Mouse (Mus musculus) forebrain, embryonic 16.5 days (tissue): Measurements from ENCODE around the gene Tor2a. TPM values are rescaled to one million over a fixed set of nuclear protein-coding genes. Genes with fewer than 3 reads are reported as not detected.

Experiments used
- ATAC-seq: fragments of 200-750 bp; cut with Nextera tagmentation; 2 replicates; pipeline ENCODE4 v1.8.0; 2017; ENCODE audit warnings: mild to moderate bottlenecking, moderate library complexity
- H3K27ac ChIP-seq: fragments of 300-500 bp; sonication (generic); 2 replicates; pipeline ENCODE4 v1.5.1; 2014; ENCODE audit warnings: low read length, control low read depth
- H3K27me3 ChIP-seq: fragments of 300-500 bp; sonication (generic); replicated peaks from 2 replicates; pipeline ENCODE4 v1.6.1; 2014; ENCODE audit warnings: low read length; ENCODE audit not compliant: control insufficient read depth, insufficient read depth
- H3K36me3 ChIP-seq: fragments of 300-500 bp; sonication (generic); 2 replicates; pipeline ENCODE4 v1.6.1; 2014; ENCODE audit not compliant: control insufficient read depth, insufficient read depth
- H3K4me1 ChIP-seq: fragments of 300-500 bp; sonication (generic); replicated peaks from 2 replicates; pipeline ENCODE4 v1.6.1; 2014; ENCODE audit warnings: low read length; ENCODE audit not compliant: control insufficient read depth, insufficient read depth
- H3K4me2 ChIP-seq: fragments of 300-500 bp; sonication (generic); 2 replicates; pipeline ENCODE4 v1.6.1; 2014; ENCODE audit warnings: mild to moderate bottlenecking, low read length, control low read depth
- H3K4me3 ChIP-seq: fragments of 300-500 bp; sonication (generic); replicated peaks from 2 replicates; pipeline ENCODE4 v1.5.1; 2014; ENCODE audit warnings: mild to moderate bottlenecking, low read length, control low read depth
- H3K9ac ChIP-seq: fragments of 300-500 bp; sonication (generic); replicated peaks from 2 replicates; pipeline ENCODE4 v1.6.1; 2014; ENCODE audit warnings: low read depth, low read length, control low read depth
- H3K9me3 ChIP-seq: fragments of 300-500 bp; sonication (generic); 2 replicates; pipeline ENCODE4 v1.6.1; 2016; ENCODE audit warnings: low read length; ENCODE audit not compliant: control insufficient read depth
- WGBS: fragments of 180-500 bp; shearing (Covaris S2); extraction: QIAGEN DNeasy Blood & Tissue Kit; methylation state at CpG from one replicate; pipeline ENCODE4 v1.1.7; 2014; 5-methylcytosine and 5-hydroxymethylcytosine counted together
- polyA plus RNA-seq: library from polyadenylated mRNA; unstranded; fragments of >200 nt; fragmentation: Nextera tagmentation; extraction: Ambion mirVana; gene quantifications from 2 replicates; pipeline ENCODE4 v1.2.1, GENCODE M21; 2015

Tor2a gene
- 62.1 and 65.4 TPM in 2 replicates for polyA plus RNA-seq

DNA sequence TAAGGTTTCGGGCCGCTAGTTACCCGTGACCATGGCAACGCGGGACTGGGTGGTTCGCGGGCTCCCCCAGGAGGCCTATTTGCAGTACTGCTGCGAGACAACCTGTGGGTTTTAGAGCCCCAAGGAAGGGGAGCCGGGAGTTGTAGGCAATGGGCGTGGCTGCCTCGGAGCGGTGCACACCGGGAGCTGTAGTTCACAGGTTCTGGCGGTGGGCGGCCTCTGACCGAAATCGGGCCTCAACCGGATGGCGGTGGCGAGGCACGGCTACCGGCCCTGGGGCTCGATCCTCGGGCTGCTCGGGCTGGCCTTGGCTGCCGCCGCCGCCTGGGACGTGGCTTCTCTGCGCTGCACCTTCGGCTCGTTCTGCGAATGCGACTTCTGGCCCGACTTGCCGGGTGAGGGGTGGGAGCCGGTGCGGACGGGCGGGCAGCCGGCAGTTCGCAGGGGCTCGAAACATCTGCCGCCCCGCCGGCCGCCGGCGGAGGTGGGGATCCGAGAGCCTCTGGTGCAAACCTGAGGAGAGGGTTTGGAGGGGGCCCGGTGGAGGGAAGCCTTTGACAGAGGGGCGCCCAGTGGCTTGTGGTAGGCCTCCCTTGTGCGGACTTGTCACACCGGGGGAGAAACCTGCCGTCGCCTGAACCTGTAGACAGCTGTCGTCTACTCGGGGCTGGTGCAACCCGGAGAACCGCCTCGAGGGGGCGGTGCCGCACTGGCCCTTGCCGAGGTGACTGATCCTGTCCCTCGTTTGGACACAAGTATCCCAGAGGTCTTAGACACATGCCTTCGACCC is at the start of gene Tor2a:
Gene Tor2a, plus strand, starts transcription at position 179 of the 790 bp plus-strand sequence.
- peaks cover 10% of the 10 kb centered on the region for H3K36me3 ChIP-seq
- no peaks in the 10 kb centered on the region for H3K9me3 ChIP-seq
- H3K4me1 ChIP-seq = peaks cover 17% of the 10 kb centered on the region
- peak within 1 kb of the TSS; percentile 94 for H3K9ac ChIP-seq
- peak within 1 kb of the TSS; percentile 54 for H3K4me2 ChIP-seq
- peak; percentile 97 for ATAC-seq
- under 1% methylated on average over 66 of the region's 66 CpGs for WGBS
- H3K27ac ChIP-seq = peak within 1 kb of the TSS; percentile 90
- no peaks in the 10 kb centered on the region for H3K27me3 ChIP-seq
- H3K4me3 ChIP-seq = peak within 1 kb of the TSS; percentile 79

DNA sequence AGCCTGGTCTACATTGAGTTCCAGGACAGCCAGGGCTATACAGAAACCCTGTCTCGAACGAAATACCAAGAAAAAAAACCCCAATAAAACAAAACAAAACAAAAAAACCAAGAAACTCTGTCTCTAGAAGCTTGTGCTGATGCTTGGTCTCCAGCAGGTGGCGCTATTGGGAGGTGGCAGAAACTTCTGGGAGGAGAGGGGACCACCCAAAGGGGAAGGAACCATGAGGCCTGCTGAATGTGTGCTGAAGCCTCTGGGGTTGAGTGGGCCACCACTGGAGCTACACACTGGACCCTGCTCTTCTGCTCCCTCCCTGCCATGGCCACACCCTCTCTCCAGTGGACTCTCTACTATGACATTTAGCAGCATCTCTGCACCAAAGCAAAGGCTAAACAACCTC is 48.4 kb upstream of the Tor2a start:
- H3K9me3 ChIP-seq = no peaks in the 10 kb centered on the region
- no peak for ATAC-seq
- no peak overlapping the region for H3K4me3 ChIP-seq
- no peak overlapping the region for H3K27ac ChIP-seq
- WGBS = 32% methylated on average over 3 of the region's 3 CpGs
- H3K4me1 ChIP-seq = peaks cover 11% of the 10 kb centered on the region
- no peaks in the 10 kb centered on the region for H3K27me3 ChIP-seq
- H3K9ac ChIP-seq = no peak overlapping the region
- H3K36me3 ChIP-seq = peaks cover 19% of the 10 kb centered on the region
- H3K4me2 ChIP-seq = no peak overlapping the region

DNA sequence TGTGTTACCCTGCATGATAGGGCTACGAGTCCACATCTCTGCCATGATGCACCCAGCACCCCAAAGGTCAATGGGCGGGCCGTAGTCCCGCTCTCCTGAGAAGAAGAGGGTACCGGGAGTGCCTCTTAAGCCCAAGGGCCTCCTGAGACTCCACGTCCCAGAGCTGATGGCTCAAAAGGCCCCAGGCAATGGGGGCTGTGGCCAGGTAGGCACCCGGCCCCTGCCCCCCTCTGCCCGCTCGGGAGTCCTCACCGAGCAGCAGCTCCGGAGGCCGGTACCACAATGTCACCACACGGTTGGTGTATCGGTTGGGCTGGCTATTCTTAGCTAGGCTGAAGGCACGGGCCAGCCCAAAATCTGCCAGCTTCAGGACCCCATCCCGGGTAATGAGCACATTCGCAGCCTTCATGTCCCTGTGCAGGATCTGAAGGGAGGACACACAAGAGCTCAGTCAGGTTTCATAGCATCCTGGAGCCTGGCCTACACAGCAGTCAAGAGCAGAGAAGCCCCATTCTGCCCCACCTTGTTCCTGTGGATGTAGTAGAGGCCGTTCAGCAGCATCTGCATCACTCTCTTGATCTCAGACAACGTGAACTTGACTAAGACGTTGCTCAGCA is 47.4 kb upstream of the Tor2a start:
- Histone ChIP-seq H3K4me2 (no peak overlapping the region), H3K9me3 (no peaks in the 10 kb centered on the region), H3K36me3 (peaks cover 19% of the 10 kb centered on the region), H3K4me1 (peaks cover 17% of the 10 kb centered on the region), H3K4me3 (no peak overlapping the region), H3K27ac (no peak overlapping the region), H3K9ac (no peak overlapping the region), H3K27me3 (no peaks in the 10 kb centered on the region)
- 95% methylated on average over 20 of the region's 20 CpGs for WGBS
- ATAC-seq = no peak

DNA sequence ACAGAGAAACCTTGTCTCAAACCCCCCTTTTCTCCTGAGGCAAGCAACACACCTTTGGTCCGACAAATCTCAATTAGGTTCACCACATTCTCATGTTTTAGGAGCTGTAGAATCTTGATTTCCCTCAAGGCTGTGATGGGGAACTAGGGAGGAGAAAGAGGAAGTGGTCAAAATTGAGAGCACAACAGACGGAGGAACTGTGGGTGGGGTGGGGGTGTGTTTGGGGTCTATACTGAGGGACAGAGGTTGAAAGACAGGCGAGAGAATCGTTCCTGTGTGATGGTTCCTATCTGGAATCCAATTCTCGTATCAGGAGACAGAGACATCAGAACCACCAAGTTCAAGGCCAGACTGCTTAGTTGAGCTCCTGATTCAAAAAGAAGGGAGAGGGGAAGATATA is 46.6 kb upstream of the Tor2a start:
- no peak for ATAC-seq
- H3K4me3 ChIP-seq = no peak overlapping the region
- no peak overlapping the region for H3K9ac ChIP-seq
- no peaks in the 10 kb centered on the region for H3K27me3 ChIP-seq
- H3K4me2 ChIP-seq = no peak overlapping the region
- no peak overlapping the region for H3K27ac ChIP-seq
- no peaks in the 10 kb centered on the region for H3K9me3 ChIP-seq
- WGBS = 86% methylated on average over 5 of the region's 5 CpGs
- H3K36me3 ChIP-seq = peaks cover 19% of the 10 kb centered on the region
- peaks cover 17% of the 10 kb centered on the region for H3K4me1 ChIP-seq

DNA sequence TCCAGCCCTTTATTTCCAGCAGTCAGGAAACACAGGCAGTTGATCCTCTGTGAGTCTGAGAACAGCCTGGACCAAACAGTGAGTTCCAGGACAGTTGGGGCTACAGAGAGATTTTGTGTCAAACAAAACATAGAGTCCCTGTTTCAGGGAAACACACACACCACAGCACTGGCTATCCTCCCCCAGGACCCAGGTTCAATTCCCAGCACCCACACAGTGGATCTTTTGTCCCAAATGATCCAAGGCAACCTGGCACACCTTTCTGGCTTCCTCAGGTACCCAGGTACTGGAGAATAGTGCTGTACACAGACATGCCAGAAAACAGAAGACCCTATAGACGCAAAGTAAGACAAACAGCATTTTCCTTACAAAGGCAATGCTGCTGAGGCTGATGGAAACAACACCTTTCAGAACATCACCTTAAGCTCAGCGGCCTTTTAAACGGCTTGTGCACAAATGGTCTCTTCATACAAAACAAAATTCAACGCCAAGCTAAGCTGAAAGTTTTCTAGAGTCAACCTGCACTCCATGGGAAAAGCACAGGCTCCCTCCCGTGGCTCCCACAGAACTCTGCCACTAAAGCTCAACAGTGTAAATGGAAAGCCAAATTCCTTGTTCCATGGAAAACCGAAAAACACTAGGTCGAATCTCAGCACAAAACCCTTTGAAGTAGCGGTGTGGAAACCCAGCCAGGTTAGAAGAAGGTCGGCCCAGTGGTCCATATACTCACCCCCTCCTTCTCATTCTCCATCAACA is 45.6 kb upstream of the Tor2a start:
- Histone ChIP-seq H3K36me3 (peaks cover 14% of the 10 kb centered on the region), H3K4me1 (peaks cover 17% of the 10 kb centered on the region), H3K9ac (peak overlapping the region; percentile 95), H3K9me3 (no peaks in the 10 kb centered on the region), H3K4me2 (peak overlapping the region; percentile 97), H3K4me3 (peak overlapping the region; percentile 98), H3K27ac (no peak overlapping the region), H3K27me3 (no peaks in the 10 kb centered on the region)
- 30% methylated on average over 9 of the region's 9 CpGs for WGBS
- ATAC-seq = no peak

DNA sequence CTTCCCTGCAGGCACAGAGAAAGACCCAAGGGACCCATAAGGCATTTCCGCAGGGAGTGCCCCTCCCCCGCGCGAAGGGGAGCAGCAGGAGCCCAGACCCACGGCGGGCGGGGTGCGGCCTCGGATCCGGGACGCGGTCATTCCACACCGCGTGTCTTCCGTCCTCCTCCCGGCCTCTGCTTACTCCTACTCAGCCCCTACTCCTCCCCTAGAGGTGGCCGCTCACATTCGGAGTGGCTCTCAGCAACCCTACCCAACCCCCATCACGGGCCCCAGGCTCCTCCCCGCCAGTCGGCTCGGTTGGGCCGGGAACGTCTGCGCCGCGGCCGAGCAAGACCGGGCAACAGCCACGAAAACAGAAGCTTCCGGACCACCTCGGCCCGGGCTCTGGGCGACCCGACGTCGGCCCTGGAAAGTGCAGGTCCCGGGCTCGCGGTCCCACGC is 44.9 kb upstream of the Tor2a start:
- Histone ChIP-seq H3K36me3 (peaks cover 11% of the 10 kb centered on the region), H3K9ac (peak overlapping the region; percentile 95), H3K27me3 (no peaks in the 10 kb centered on the region), H3K4me2 (peak overlapping the region; percentile 97), H3K4me3 (peak overlapping the region; percentile 98), H3K27ac (peak overlapping the region; percentile 41), H3K4me1 (peaks cover 17% of the 10 kb centered on the region), H3K9me3 (no peaks in the 10 kb centered on the region)
- under 1% methylated on average over 41 of the region's 41 CpGs for WGBS
- ATAC-seq = no peak

DNA sequence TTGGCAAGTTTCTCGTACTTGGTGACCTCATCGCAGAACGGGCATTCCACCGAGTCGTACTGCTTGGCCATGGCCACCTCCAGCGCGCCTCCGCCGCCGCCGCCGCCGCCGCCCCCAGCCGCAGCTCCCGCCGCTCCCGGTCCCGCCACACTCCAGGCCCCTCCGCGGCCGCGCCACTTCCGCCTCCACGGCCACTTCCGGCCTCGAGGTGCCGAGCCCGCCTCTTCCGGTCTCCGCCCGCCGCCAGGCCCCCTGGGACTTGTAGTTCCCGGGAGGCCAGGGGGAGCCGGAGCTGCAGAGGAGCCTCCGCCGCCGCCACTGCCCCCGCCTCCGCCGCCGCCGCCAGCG is 44.5 kb upstream of the Tor2a start:
- Histone ChIP-seq H3K9ac (peak overlapping the region; percentile 95), H3K27ac (peak overlapping the region; percentile 100), H3K4me2 (peak overlapping the region; percentile 97), H3K4me1 (peaks cover 17% of the 10 kb centered on the region), H3K4me3 (peak overlapping the region; percentile 98), H3K27me3 (no peaks in the 10 kb centered on the region), H3K9me3 (no peaks in the 10 kb centered on the region), H3K36me3 (peaks cover 11% of the 10 kb centered on the region)
- 0% methylated on average over 42 of the region's 44 CpGs for WGBS
- peak; percentile 91 for ATAC-seq

DNA sequence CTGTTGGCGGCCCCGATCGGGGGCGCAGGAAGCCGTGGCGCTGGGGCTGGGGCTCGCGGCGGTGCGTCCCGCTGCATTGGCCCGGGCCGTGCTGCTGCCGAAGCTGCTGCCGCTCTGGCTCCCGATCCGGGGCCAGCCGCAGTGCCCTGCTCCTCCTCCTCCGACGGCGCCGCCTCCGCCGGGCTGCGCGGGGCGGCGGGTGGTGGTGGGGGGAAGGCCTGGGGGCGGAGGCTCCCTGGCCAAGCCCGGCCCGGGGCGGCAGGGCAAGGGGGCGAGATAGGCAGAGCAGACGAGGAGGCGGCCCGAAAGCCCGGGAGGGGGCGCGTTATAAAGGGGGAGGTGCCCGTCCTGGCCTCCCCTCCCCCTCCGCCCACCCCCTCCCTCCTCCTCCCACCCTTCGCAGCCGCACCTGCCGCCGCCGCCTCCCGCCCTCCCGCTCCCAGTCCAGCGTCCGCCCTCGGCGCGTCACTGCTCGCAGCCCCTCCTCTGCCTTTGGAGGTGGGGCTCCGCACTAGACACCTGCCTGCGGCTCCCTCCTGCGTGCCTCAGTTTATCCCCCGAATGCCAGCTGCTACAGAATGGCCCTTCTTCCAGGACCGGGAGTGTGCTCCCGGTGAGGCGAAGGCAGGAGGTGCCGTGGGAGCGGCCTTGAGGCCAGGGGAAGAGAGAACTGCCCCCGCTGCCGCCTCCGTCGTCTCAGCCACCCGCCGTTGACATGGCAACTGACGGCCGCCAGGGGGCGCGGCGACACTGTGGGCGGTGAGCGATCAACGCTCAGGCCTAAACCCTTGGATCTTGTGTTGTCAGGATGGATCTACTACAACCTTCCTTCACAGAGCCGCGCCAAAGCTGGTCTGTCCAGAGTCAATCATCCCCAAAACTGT is 43.9 kb upstream of the Tor2a start, which contains the start of gene Cdk9:
Gene Cdk9, minus strand, starts transcription at position 143 of the 884 bp plus-strand sequence.
- ATAC-seq = peak; percentile 91
- under 1% methylated on average over 45 of the region's 79 CpGs for WGBS
- Histone ChIP-seq H3K4me3 (peak within 1 kb of the TSS; percentile 98), H3K4me2 (peak within 1 kb of the TSS; percentile 97), H3K27ac (peak within 1 kb of the TSS; percentile 100), H3K9ac (peak within 1 kb of the TSS; percentile 95), H3K4me1 (peaks cover 17% of the 10 kb centered on the region), H3K9me3 (no peaks in the 10 kb centered on the region), H3K27me3 (no peaks in the 10 kb centered on the region), H3K36me3 (peaks cover 8% of the 10 kb centered on the region)
